Comparison of ENCODE assay signal across 41 mouse cellular contexts in the genomic region with DNA sequence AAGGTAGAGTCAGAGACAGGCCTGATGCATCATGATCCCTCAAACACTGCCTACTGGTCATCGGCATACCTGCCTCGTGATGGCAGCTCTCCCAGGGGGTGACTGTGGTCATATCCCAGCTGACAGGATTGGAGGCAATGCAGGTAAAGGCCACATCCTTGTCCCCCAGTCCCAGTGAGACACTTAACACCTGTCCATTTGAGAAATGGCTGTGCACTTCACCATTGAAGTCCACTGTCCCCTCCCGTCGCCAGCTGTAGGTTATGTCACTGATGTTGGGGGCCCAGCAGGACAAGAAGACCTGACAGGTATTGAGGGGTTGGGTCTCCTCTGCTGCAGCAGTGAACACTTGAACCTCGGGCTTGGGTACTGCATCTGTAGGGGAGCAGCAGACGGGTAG. TPM values are rescaled to one million over a fixed set of nuclear protein-coding genes. Genes with fewer than 3 reads are reported as not detected.
"Had no signal": no experiment of that assay in that cellular context is flagged by ENCODE, and none has a peak within 500 bp of the region (broad histone marks: within the 10 kb centered on the region; RNA-seq: fewer than 3 reads in every experiment).

No protein-coding gene starts in this region.

- H3K9me3 ChIP-seq: heart, embryonic 10.5 days; heart, embryonic 13.5 days; heart, embryonic 15.5 days; hindbrain, embryonic 10.5 days; hindbrain, embryonic 12.5 days; hindbrain, embryonic 13.5 days; hindbrain, embryonic 15.5 days; intestine, embryonic 15.5 days; kidney, embryonic 15.5 days had no signal

- H3K4me2 ChIP-seq: heart, embryonic 11.5 days; heart, embryonic 13.5 days; heart, embryonic 15.5 days; hindbrain, embryonic 12.5 days; hindbrain, embryonic 13.5 days; hindbrain, embryonic 14.5 days; hindbrain, embryonic 15.5 days; intestine, embryonic 15.5 days; kidney, embryonic 15.5 days had no signal

- H3K27ac ChIP-seq: heart, embryonic 10.5 days; heart, embryonic 13.5 days; heart, embryonic 15.5 days; hindbrain, embryonic 10.5 days; hindbrain, embryonic 12.5 days; hindbrain, embryonic 13.5 days; hindbrain, embryonic 14.5 days; hindbrain, embryonic 15.5 days; hindbrain, postnatal 0 days; intestine, embryonic 15.5 days; kidney, embryonic 15.5 days; kidney, postnatal 0 days; layer of hippocampus, adult 2 months; left cerebral cortex, adult 2 months had no signal

- H3K9ac ChIP-seq: heart, embryonic 13.5 days; heart, embryonic 15.5 days; hindbrain, embryonic 12.5 days; hindbrain, embryonic 13.5 days; hindbrain, embryonic 14.5 days; hindbrain, embryonic 15.5 days; intestine, embryonic 15.5 days; kidney, embryonic 15.5 days had no signal

- H3K4me1 ChIP-seq: intestine, embryonic 15.5 days had no signal

- ATAC-seq: inflammation-experienced regulatory T-cells, adult 6 months; intestine, embryonic 15.5 days; intestine, embryonic 16.5 days had no signal

- H3K4me3 ChIP-seq: heart, embryonic 10.5 days; heart, embryonic 13.5 days; heart, embryonic 15.5 days; hindbrain, embryonic 10.5 days; hindbrain, embryonic 12.5 days; hindbrain, embryonic 13.5 days; hindbrain, embryonic 15.5 days; intestine, embryonic 15.5 days; kidney, embryonic 15.5 days; layer of hippocampus, adult 2 months; left cerebral cortex, adult 2 months had no signal

- DNase-seq: heart, postnatal 10 days; heart, postnatal 14 days; heart, postnatal 36 days; heart, postnatal 4 days; kidney, adult 11 months; kidney, adult 18-20 months; kidney, adult 2 months; kidney, adult 8-10 months; kidney, adult 9 months; kidney, postnatal 10 days; kidney, postnatal 14 days; kidney, postnatal 25 days; kidney, postnatal 36 days; kidney, postnatal 4 days; layer of hippocampus, adult 9-11 months; layer of hippocampus, postnatal 36 days had no signal

- H3K36me3 ChIP-seq: heart, embryonic 10.5 days; heart, embryonic 13.5 days; heart, embryonic 15.5 days; hindbrain, embryonic 10.5 days; hindbrain, embryonic 12.5 days; hindbrain, embryonic 13.5 days; hindbrain, embryonic 15.5 days; intestine, embryonic 15.5 days; kidney, embryonic 15.5 days had no signal

- H3K27me3 ChIP-seq: hindbrain, embryonic 15.5 days had no signal

RNA-seq across cellular contexts. Expression of gene Slamf8, which starts 6.1 kb away (rescaled TPM):
- polyA plus RNA-seq: heart, embryonic 10.5 days; heart, embryonic 11.5 days; heart, embryonic 13.5 days; heart, embryonic 15.5 days; heart, postnatal 0 days; hindbrain, embryonic 10.5 days; hindbrain, embryonic 11.5 days; hindbrain, embryonic 12.5 days; hindbrain, embryonic 13.5 days; hindbrain, embryonic 14.5 days; hindbrain, embryonic 15.5 days; hindbrain, embryonic 16.5 days; hindbrain, postnatal 0 days had no signal

RNA-seq across cellular contexts. Expression of gene Fcrl6, which starts 18.1 kb away (rescaled TPM):
- polyA plus RNA-seq: heart, embryonic 10.5 days; heart, embryonic 11.5 days; heart, embryonic 13.5 days; heart, embryonic 14.5 days; heart, embryonic 15.5 days; heart, embryonic 16.5 days; heart, postnatal 0 days; hindbrain, embryonic 10.5 days; hindbrain, embryonic 13.5 days; hindbrain, postnatal 0 days; intestine, embryonic 15.5 days; intestine, embryonic 16.5 days; kidney, adult 2 months; kidney, embryonic 14.5 days; kidney, embryonic 15.5 days; kidney, embryonic 16.5 days; kidney, postnatal 0 days; large intestine, adult 2 months had no signal

RNA-seq across cellular contexts. Expression of gene Vsig8, which starts 28.5 kb away (rescaled TPM):
- polyA plus RNA-seq: heart, embryonic 10.5 days; heart, embryonic 11.5 days; hindbrain, embryonic 10.5 days; hindbrain, embryonic 11.5 days; inflammation-experienced regulatory T-cells, adult 6 months had no signal
